Mouse (Mus musculus): ENCODE measurements around the gene Mttp.

Gene Mttp

GRCm38 (mm10) chr3:138051431-138051830 is 93.3 kb downstream of the Mttp start:
- no peak for DNase-seq (ENCODE audit: low spot score in 2 of 2)

GRCm38 (mm10) chr3:138050772-138051171 is 94.0 kb downstream of the Mttp start:
- DNase-seq (ENCODE audit: low spot score in 2 of 2): no peak

- no peak for DNase-seq (ENCODE audit: low spot score in 2 of 2)
Measured at GRCm38 (mm10) chr3:138049555-138049954, 95.2 kb downstream of the Mttp start.

GRCm38 (mm10) chr3:138043316-138043715 is 101.5 kb downstream of the Mttp start:
- DNase-seq (ENCODE audit: low spot score in 2 of 2): no peak

GRCm38 (mm10) chr3:138041591-138042301 is 103.0 kb downstream of the Mttp start:
- no peak for DNase-seq (ENCODE audit: low spot score in 2 of 2)

GRCm38 (mm10) chr3:138040938-138041337 is 103.8 kb downstream of the Mttp start:
- DNase-seq (ENCODE audit: low spot score in 2 of 2): no peak

Measured in left cerebral cortex, adult 9 months (tissue).